Comparison of ENCODE assay signal across 22 mouse cellular contexts in the genomic region with DNA sequence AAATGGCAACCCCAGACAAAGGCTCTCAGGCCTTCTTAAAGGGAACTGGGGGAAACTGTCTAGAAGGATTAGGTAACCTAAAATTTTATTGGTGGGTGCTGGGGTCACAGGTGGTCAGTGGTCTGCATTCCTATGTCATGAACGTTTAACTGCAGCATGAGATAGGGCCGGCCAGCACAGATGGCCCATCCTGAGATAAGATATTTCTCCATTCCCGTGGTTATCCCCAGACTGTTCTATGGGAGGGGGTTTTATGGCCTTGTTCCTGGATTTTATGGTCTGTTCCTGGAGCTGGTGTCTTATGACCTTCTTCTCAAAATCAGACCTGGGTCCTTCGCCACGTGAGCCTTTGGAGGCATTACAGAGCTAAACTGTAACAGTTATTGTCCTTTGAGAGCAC.
DNase-seq lines count a peak whose midpoint lies in the region; ATAC-seq and TF ChIP-seq lines count a peak whose summit lies in the region.
"Had no signal": no experiment of that assay in that cellular context is flagged by ENCODE, and none has a peak within 500 bp of the region (broad histone marks: within the 10 kb centered on the region; RNA-seq: fewer than 3 reads in every experiment).

No protein-coding gene starts in this region.

- 0 out of 2 replicates have a peak, but pooled peaks have one; percentile 48 for ATAC-seq in intestine, embryonic 14.5 days (replicated peaks; ENCODE audit: low FRiP score, low TSS enrichment, low read depth)
- ATAC-seq in intestine, embryonic 16.5 days: no peak
- ATAC-seq in intestine, embryonic 15.5 days: peak; percentile 51
- no peak for ATAC-seq in intestine, postnatal 0 days
- ATAC-seq in midbrain, embryonic 11.5 days (ENCODE audit: low FRiP score): no peak
- no peak for ATAC-seq in midbrain, embryonic 15.5 days (replicated peaks)
- ATAC-seq: activated CD4-positive, CD25-positive, alpha-beta regulatory T cell, adult 4 months; CD4-positive, CD25-positive, alpha-beta regulatory T cell, adult 4 months; Patski had no signal

- 42% methylated on average over 5 of the region's 5 CpGs for WGBS in intestine, embryonic 14.5 days
- 43% methylated on average over 5 of the region's 5 CpGs for WGBS in intestine, embryonic 16.5 days
- 40% methylated on average over 5 of the region's 5 CpGs for WGBS in intestine, embryonic 15.5 days
- 25% methylated on average over 5 of the region's 5 CpGs for WGBS in intestine, postnatal 0 days
- WGBS in midbrain, embryonic 11.5 days: 81% methylated on average over 5 of the region's 5 CpGs
- 91% methylated on average over 5 of the region's 5 CpGs for whole genome bisulfite sequencing in midbrain, embryonic 15.5 days
- WGBS in limb, embryonic 10.5 days: 29% methylated on average over 5 of the region's 5 CpGs

- H3K4me1 ChIP-seq in intestine, embryonic 14.5 days (replicated peaks; ENCODE audit: control insufficient read depth, insufficient read depth, low read length): peaks cover 12% of the 10 kb centered on the region; the same call in 1 of the 2 replicates
- H3K4me1 ChIP-seq in intestine, embryonic 16.5 days (ENCODE audit: control insufficient read depth, insufficient read depth, low read length): 0 out of 2 replicates have a peak, but pooled peaks cover 4% of the 10 kb centered on the region
- 0 out of 2 replicates have a peak, but pooled peaks cover 2% of the 10 kb centered on the region for H3K4me1 ChIP-seq in intestine, embryonic 15.5 days (replicated peaks)
- no peaks in the 10 kb centered on the region for H3K4me1 ChIP-seq in intestine, postnatal 0 days (replicated peaks; ENCODE audit: control insufficient read depth, insufficient read depth, low read length)
- H3K4me1 ChIP-seq in midbrain, embryonic 11.5 days (ENCODE audit: control insufficient read depth, insufficient read depth, low read length): no peaks in the 10 kb centered on the region
- H3K4me1 ChIP-seq in midbrain, embryonic 15.5 days: no peaks in the 10 kb centered on the region
- H3K4me1 ChIP-seq in limb, embryonic 10.5 days: peaks cover 54% of the 10 kb centered on the region

- TF ChIP-seq CTCF in intestine, postnatal 0 days (IDR thresholded peaks at IDR 0.05; ENCODE audit: low read depth): no peak

- H3K27me3 ChIP-seq in intestine, embryonic 14.5 days (replicated peaks; ENCODE audit: control insufficient read depth, insufficient read depth, low read length): no peaks in the 10 kb centered on the region
- no peaks in the 10 kb centered on the region for H3K27me3 ChIP-seq in intestine, embryonic 16.5 days (replicated peaks; ENCODE audit: control insufficient read depth, insufficient read depth, low read length)
- H3K27me3 ChIP-seq in intestine, embryonic 15.5 days (replicated peaks): no peaks in the 10 kb centered on the region
- no peaks in the 10 kb centered on the region for H3K27me3 ChIP-seq in intestine, postnatal 0 days (replicated peaks; ENCODE audit: control insufficient read depth, insufficient read depth, low read length)
- no peaks in the 10 kb centered on the region for H3K27me3 ChIP-seq in midbrain, embryonic 11.5 days (ENCODE audit: control insufficient read depth, insufficient read depth, low read length)
- no peaks in the 10 kb centered on the region for H3K27me3 ChIP-seq in midbrain, embryonic 15.5 days (replicated peaks)
- peaks cover 12% of the 10 kb centered on the region; the same call in 1 of the 2 replicates for H3K27me3 ChIP-seq in limb, embryonic 10.5 days (ENCODE audit: low read depth, poor library complexity, severe bottlenecking)
- H3K27me3 ChIP-seq: CH12.LX had no signal

- H3K4me2 ChIP-seq in intestine, embryonic 14.5 days (ENCODE audit: low read length): no peak overlapping the region
- H3K4me2 ChIP-seq in intestine, embryonic 16.5 days (ENCODE audit: low read depth, low read length): no peak overlapping the region
- no peak overlapping the region for H3K4me2 ChIP-seq in intestine, embryonic 15.5 days (replicated peaks)
- no peak overlapping the region for H3K4me2 ChIP-seq in intestine, postnatal 0 days (replicated peaks; ENCODE audit: low read depth)
- H3K4me2 ChIP-seq in midbrain, embryonic 11.5 days: no peak overlapping the region
- H3K4me2 ChIP-seq in midbrain, embryonic 15.5 days: no peak overlapping the region

- H3K9me3 ChIP-seq in intestine, embryonic 14.5 days (ENCODE audit: control insufficient read depth, low read length): no peaks in the 10 kb centered on the region
- H3K9me3 ChIP-seq in intestine, embryonic 16.5 days (ENCODE audit: control insufficient read depth, low read length): no peaks in the 10 kb centered on the region
- H3K9me3 ChIP-seq in intestine, embryonic 15.5 days: no peaks in the 10 kb centered on the region
- H3K9me3 ChIP-seq in intestine, postnatal 0 days (ENCODE audit: control insufficient read depth): no peaks in the 10 kb centered on the region
- no peaks in the 10 kb centered on the region for H3K9me3 ChIP-seq in midbrain, embryonic 11.5 days (ENCODE audit: control insufficient read depth, low read length)
- H3K9me3 ChIP-seq in midbrain, embryonic 15.5 days: no peaks in the 10 kb centered on the region
- no peaks in the 10 kb centered on the region for H3K9me3 ChIP-seq in limb, embryonic 10.5 days (replicated peaks)
- H3K9me3 ChIP-seq: G1E had no signal

- H3K36me3 ChIP-seq in intestine, embryonic 14.5 days (ENCODE audit: control insufficient read depth, insufficient read depth, low read length): no peaks in the 10 kb centered on the region
- no peaks in the 10 kb centered on the region for H3K36me3 ChIP-seq in intestine, embryonic 16.5 days (ENCODE audit: control insufficient read depth, insufficient read depth, low read length)
- H3K36me3 ChIP-seq in intestine, embryonic 15.5 days: no peaks in the 10 kb centered on the region
- no peaks in the 10 kb centered on the region for H3K36me3 ChIP-seq in intestine, postnatal 0 days (ENCODE audit: control insufficient read depth, insufficient read depth)
- H3K36me3 ChIP-seq in midbrain, embryonic 11.5 days (ENCODE audit: control insufficient read depth, insufficient read depth, low read length): no peaks in the 10 kb centered on the region
- H3K36me3 ChIP-seq in midbrain, embryonic 15.5 days (replicated peaks): no peaks in the 10 kb centered on the region
- no peaks in the 10 kb centered on the region for H3K36me3 ChIP-seq in limb, embryonic 10.5 days
- H3K36me3 ChIP-seq: G1E had no signal

- no peak overlapping the region for H3K9ac ChIP-seq in intestine, embryonic 14.5 days (ENCODE audit: low read length)
- H3K9ac ChIP-seq in intestine, embryonic 16.5 days (ENCODE audit: low read depth, low read length): no peak overlapping the region
- no peak overlapping the region for H3K9ac ChIP-seq in intestine, embryonic 15.5 days
- H3K9ac ChIP-seq in intestine, postnatal 0 days (ENCODE audit: low read depth, low read length): no peak overlapping the region
- no peak overlapping the region for H3K9ac ChIP-seq in midbrain, embryonic 11.5 days (ENCODE audit: low read length)
- H3K9ac ChIP-seq in midbrain, embryonic 15.5 days: no peak overlapping the region

- H3K27ac ChIP-seq in intestine, embryonic 14.5 days (ENCODE audit: low read depth): no peak overlapping the region
- no peak overlapping the region for H3K27ac ChIP-seq in intestine, embryonic 16.5 days (ENCODE audit: low read length)
- no peak overlapping the region for H3K27ac ChIP-seq in intestine, embryonic 15.5 days
- no peak overlapping the region for H3K27ac ChIP-seq in intestine, postnatal 0 days (ENCODE audit: low read depth, low read length)
- H3K27ac ChIP-seq in midbrain, embryonic 11.5 days (ENCODE audit: low read depth, low read length): no peak overlapping the region
- H3K27ac ChIP-seq in midbrain, embryonic 15.5 days: no peak overlapping the region
- H3K27ac ChIP-seq in limb, embryonic 10.5 days: peak overlapping the region; percentile 43; the same call in 1 of the 2 replicates

- no peak overlapping the region for H3K4me3 ChIP-seq in intestine, embryonic 14.5 days (ENCODE audit: low read depth, low read length)
- no peak overlapping the region for H3K4me3 ChIP-seq in intestine, embryonic 16.5 days (ENCODE audit: low read length)
- no peak overlapping the region for H3K4me3 ChIP-seq in intestine, embryonic 15.5 days (replicated peaks)
- no peak overlapping the region for H3K4me3 ChIP-seq in intestine, postnatal 0 days (ENCODE audit: low read depth, low read length)
- no peak overlapping the region for H3K4me3 ChIP-seq in midbrain, embryonic 11.5 days (ENCODE audit: low read depth, low read length)
- H3K4me3 ChIP-seq in midbrain, embryonic 15.5 days: no peak overlapping the region
- no peak overlapping the region for H3K4me3 ChIP-seq in limb, embryonic 10.5 days

- no peak for DNase-seq in intestine, embryonic 14.5 days (ENCODE audit: low spot score)
- peak; percentile 17 for DNase-seq in midbrain, embryonic 11.5 days (ENCODE audit: low spot score, missing footprints)
- DNase-seq in limb, embryonic 10.5 days (ENCODE audit: low spot score): no peak
- DNase-seq in layer of hippocampus, adult 9-11 months: no peak
- DNase-seq: adrenal gland, adult 2 months; adrenal gland, adult 8-10 months; adrenal gland, postnatal 10 days; adrenal gland, postnatal 14 days; adrenal gland, postnatal 25 days; adrenal gland, postnatal 36 days; B cell, adult 2 months; cerebellum, adult 11 months; cerebellum, adult 11-12 months had no signal

Comparison
In these comparisons a context has a peak if more than half of its experiments do, and no peak if none do; other contexts are left out.
1. ATAC-seq: peak in intestine, embryonic 14.5 days (single experiment) and intestine, embryonic 15.5 days (single experiment); none in intestine, embryonic 16.5 days (single experiment), intestine, postnatal 0 days (single experiment), midbrain, embryonic 11.5 days (single experiment) and midbrain, embryonic 15.5 days (single experiment).